Mouse (Mus musculus) limb, embryonic 12.5 days (tissue): ENCODE measurements at regions not wholly inside any gene's neighbourhood (a gene's known extent, or its start where the extent isn't known, plus 50 kb on each side); places are given as distances from the start of the nearest gene placed in this dataset.
A peak's percentile ranks its signal among the peaks of the same experiment; 100 is the strongest.

Experiments used
- ATAC-seq: fragments of 200-750 bp; cut with Nextera tagmentation; 2 replicates; pipeline ENCODE4 v1.8.0; 2017; ENCODE audit warnings: low read depth, moderate TSS enrichment; ENCODE audit not compliant: insufficient number of reproducible peaks, insufficient read depth, low FRiP score, low TSS enrichment
- H3K27ac ChIP-seq: fragments of 300-500 bp; sonication (generic); 2 replicates; pipeline ENCODE4 v1.5.1; 2016; ENCODE audit warnings: mild to moderate bottlenecking, moderate library complexity
- H3K27me3 ChIP-seq: fragments of 300-500 bp; sonication (generic); 2 replicates; pipeline ENCODE4 v1.6.1; 2016; ENCODE audit warnings: mild to moderate bottlenecking, moderate library complexity
- H3K36me3 ChIP-seq: fragments of 300-500 bp; sonication (generic); 2 replicates; pipeline ENCODE4 v1.6.1; 2016; ENCODE audit warnings: mild to moderate bottlenecking, moderate library complexity
- H3K4me1 ChIP-seq: fragments of 300-500 bp; sonication (generic); replicated peaks from 2 replicates; pipeline ENCODE4 v1.6.1; 2016
- H3K4me2 ChIP-seq: fragments of 300-500 bp; sonication (generic); 2 replicates; pipeline ENCODE4 v1.6.1; 2016; ENCODE audit warnings: mild to moderate bottlenecking, moderate library complexity
- H3K4me3 ChIP-seq: fragments of 300-500 bp; sonication (generic); replicated peaks from 2 replicates; pipeline ENCODE4 v1.5.1; 2016; ENCODE audit warnings: mild to moderate bottlenecking
- H3K9ac ChIP-seq: fragments of 300-500 bp; sonication (generic); replicated peaks from 2 replicates; pipeline ENCODE4 v1.6.1; 2016; ENCODE audit warnings: mild to moderate bottlenecking, moderate library complexity
- H3K9me3 ChIP-seq: fragments of 300-500 bp; sonication (generic); 2 replicates; pipeline ENCODE4 v1.6.1; 2016; ENCODE audit warnings: mild to moderate bottlenecking, moderate library complexity
- WGBS: fragments of 180-500 bp; shearing (Covaris S2); methylation state at CpG from one replicate; pipeline ENCODE4 v1.1.7; 2016; 5-methylcytosine and 5-hydroxymethylcytosine counted together

DNA sequence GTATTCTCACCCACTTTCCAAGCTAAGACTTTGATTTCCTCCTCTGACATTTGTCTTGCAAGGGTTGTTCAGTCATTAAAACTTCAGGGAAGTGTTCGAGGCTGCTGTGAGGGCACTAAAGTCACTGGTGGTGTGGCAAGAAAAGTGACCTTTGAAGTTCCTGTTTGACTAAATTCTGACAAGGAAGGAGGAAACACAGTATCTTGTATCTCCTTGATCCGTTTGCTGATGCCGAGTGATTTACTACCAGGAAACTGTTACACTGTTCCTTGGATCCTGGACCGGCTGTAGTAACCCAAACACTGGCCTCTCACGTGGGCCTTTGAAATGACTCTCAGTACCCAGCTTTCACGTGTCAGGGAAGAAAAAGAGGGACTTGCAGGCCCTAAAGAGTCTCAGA lies 53.5 kb upstream of the Ralgapa2 start:
- H3K4me2 ChIP-seq = no peak overlapping the region
- H3K4me1 ChIP-seq = peaks cover 13% of the 10 kb centered on the region; the same call in 1 of the 2 replicates
- H3K4me3 ChIP-seq = no peak overlapping the region
- no peaks in the 10 kb centered on the region for H3K9me3 ChIP-seq
- no peak overlapping the region for H3K27ac ChIP-seq
- no peak overlapping the region for H3K9ac ChIP-seq
- no peaks in the 10 kb centered on the region for H3K36me3 ChIP-seq
- WGBS = 29% methylated on average over 6 of the region's 6 CpGs
- no peak for ATAC-seq
- no peaks in the 10 kb centered on the region for H3K27me3 ChIP-seq

DNA sequence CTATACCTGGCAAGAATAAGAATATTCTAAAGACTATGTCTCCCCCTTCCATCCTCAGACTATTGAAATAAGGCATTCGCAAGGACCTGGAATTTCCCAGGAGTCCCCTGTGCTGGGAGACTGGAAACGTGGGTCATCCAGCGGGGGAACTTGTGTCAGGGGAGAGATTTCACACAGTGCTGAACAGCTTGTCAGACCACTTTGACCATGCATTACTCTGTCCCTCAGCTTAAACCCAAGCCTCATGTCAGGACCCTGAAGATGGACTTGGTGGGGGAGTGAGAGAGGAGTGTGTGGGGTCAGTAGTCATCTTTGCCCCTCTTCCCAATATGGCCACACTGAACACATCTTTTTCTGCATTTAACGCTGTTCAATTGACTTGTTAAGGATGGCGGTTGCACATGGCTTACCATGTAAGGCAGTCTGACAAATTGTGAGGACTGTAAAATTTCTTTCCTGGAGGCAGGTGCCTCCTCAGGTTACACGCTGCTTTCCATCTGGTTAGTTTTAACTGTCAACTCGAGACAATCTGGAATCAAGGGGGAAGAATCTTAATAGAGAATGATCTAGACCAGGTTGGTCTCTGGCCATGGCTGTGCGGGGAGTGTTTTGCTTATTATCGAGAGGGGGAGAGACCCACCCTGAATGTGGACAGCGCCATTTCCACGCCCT lies 56.2 kb upstream of the Ralgapa2 start:
- Histone ChIP-seq H3K9ac (no peak overlapping the region), H3K27me3 (no peaks in the 10 kb centered on the region), H3K9me3 (no peaks in the 10 kb centered on the region), H3K4me2 (no peak overlapping the region), H3K4me3 (no peak overlapping the region), H3K27ac (peak overlapping the region; percentile 36; the same call in 1 of the 2 replicates), H3K4me1 (peaks cover 6% of the 10 kb centered on the region; the same call in 1 of the 2 replicates), H3K36me3 (no peaks in the 10 kb centered on the region)
- WGBS = 55% methylated on average over 11 of the region's 11 CpGs
- ATAC-seq = peak; percentile 83; the same call in 1 of the 2 replicates

GRCm38 (mm10) chr2:146571036-146571435 lies 58.9 kb upstream of the Ralgapa2 start:
- H3K27me3 ChIP-seq = no peaks in the 10 kb centered on the region
- 90% methylated on average over 11 of the region's 11 CpGs for WGBS
- H3K4me2 ChIP-seq = no peak overlapping the region
- no peak for ATAC-seq
- no peaks in the 10 kb centered on the region for H3K36me3 ChIP-seq
- H3K9me3 ChIP-seq = no peaks in the 10 kb centered on the region
- H3K4me3 ChIP-seq = no peak overlapping the region
- no peak overlapping the region for H3K27ac ChIP-seq
- H3K4me1 ChIP-seq = peaks cover 16% of the 10 kb centered on the region
- H3K9ac ChIP-seq = no peak overlapping the region

GRCm38 (mm10) chr2:146571857-146572256 lies 59.7 kb upstream of the Ralgapa2 start:
- Histone ChIP-seq H3K4me2 (no peak overlapping the region), H3K9me3 (no peaks in the 10 kb centered on the region), H3K36me3 (no peaks in the 10 kb centered on the region), H3K4me1 (peaks cover 22% of the 10 kb centered on the region), H3K27me3 (no peaks in the 10 kb centered on the region), H3K9ac (no peak overlapping the region), H3K27ac (no peak overlapping the region), H3K4me3 (no peak overlapping the region)
- WGBS = 88% methylated on average over 9 of the region's 9 CpGs
- ATAC-seq = no peak

DNA sequence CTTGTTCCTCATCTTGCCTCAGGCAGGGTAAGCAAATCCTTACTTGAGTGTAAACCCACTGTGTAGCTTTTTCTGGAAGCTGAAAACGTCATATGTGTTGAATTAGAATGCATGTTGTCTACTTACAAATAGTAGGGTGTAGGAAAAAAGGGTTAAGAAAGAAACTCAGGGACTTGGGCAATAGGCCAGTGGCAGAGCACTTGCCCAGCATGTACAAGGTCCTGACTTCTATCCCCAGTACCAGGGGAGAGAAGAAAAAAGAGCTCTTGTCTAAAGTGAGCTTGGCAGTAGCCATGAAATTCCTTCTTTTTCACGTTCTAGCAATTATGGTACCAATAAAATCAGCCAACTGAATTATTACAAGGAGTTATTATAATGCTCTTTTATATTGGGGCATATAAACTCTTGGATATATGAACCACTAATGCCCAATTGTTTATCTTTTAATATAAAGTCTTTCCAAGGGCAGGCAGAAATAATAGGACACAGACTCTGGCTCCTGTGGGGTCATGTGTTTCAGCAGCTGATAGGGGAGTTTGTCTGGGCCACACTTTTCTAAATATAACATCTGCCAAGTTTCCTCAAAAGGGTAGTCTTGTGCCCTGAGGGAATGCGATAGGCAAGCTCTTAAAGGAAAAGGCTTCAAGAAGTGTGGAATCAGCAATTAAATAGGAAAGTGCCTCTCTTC lies 63.6 kb upstream of the Ralgapa2 start:
- peak overlapping the region; percentile 69 for H3K27ac ChIP-seq
- WGBS = 51% methylated on average over 3 of the region's 3 CpGs
- H3K4me2 ChIP-seq = no peak overlapping the region
- H3K4me3 ChIP-seq = no peak overlapping the region
- no peaks in the 10 kb centered on the region for H3K36me3 ChIP-seq
- H3K27me3 ChIP-seq = no peaks in the 10 kb centered on the region
- ATAC-seq = no peak
- H3K4me1 ChIP-seq = peaks cover 16% of the 10 kb centered on the region
- no peak overlapping the region for H3K9ac ChIP-seq
- H3K9me3 ChIP-seq = no peaks in the 10 kb centered on the region

DNA sequence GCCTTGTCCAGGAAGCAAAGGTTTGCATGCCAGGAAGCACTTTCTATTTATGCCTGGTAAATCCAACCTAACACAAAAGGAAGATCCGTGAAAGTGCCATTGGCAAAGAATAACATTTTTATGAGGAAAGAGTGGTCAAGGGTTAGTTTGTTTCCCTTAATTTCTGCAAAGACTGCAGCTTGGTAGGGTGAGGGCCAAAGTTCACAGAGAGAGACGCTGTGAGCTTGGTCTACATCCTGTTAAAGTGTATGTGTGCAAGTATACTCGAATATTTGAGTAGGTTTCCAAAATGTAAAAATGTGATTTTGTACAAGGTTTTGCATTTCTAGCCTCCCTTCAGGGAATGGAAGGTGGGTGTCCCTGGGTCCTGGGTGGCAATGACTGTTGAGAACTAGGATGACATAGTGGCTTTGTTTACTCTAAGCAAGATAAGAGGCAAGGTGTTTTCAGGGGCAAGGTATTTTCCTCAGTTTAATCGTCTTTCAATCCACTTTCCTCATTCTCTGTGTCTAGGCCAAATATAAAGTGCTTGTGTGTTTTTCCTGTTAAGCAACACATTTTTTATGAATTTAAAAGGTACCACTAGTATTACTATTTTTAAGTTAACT lies 64.3 kb upstream of the Ralgapa2 start:
- Histone ChIP-seq H3K9me3 (no peaks in the 10 kb centered on the region), H3K4me3 (no peak overlapping the region), H3K27me3 (no peaks in the 10 kb centered on the region), H3K4me2 (no peak overlapping the region), H3K4me1 (peaks cover 16% of the 10 kb centered on the region), H3K27ac (peak overlapping the region; percentile 53; the same call in 1 of the 2 replicates), H3K9ac (no peak overlapping the region), H3K36me3 (no peaks in the 10 kb centered on the region)
- WGBS = 64% methylated on average over 4 of the region's 4 CpGs
- no peak for ATAC-seq

DNA sequence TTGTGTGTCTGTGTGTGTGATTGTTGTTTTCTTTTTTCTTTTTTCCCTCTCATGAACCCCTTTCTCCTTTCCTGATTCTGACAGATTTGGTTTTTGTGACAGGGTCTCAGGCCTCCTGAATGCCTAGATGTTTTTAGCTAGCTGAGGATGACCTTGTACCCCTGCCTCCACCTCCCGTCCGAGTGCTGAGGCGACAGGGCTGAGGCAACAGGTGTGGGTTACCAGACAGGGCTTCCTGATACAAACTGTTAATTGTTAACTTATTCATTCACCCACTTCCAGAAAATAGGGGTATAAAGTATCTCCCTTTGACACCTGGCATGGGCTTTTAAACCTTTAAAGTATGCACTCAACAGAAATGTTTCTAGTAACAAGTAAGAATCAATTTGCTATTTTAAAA lies 65.0 kb upstream of the Ralgapa2 start:
- H3K9ac ChIP-seq = no peak overlapping the region
- no peaks in the 10 kb centered on the region for H3K9me3 ChIP-seq
- WGBS = 59% methylated on average over 3 of the region's 3 CpGs
- H3K4me1 ChIP-seq = peaks cover 16% of the 10 kb centered on the region
- no peak overlapping the region for H3K27ac ChIP-seq
- no peaks in the 10 kb centered on the region for H3K36me3 ChIP-seq
- H3K27me3 ChIP-seq = no peaks in the 10 kb centered on the region
- no peak overlapping the region for H3K4me3 ChIP-seq
- no peak overlapping the region for H3K4me2 ChIP-seq
- ATAC-seq = no peak

- ATAC-seq = no peak
- Histone ChIP-seq H3K9me3 (no peaks in the 10 kb centered on the region), H3K4me2 (no peak overlapping the region), H3K4me1 (peaks cover 4% of the 10 kb centered on the region; the same call in 1 of the 2 replicates), H3K9ac (no peak overlapping the region), H3K27me3 (no peaks in the 10 kb centered on the region), H3K4me3 (no peak overlapping the region), H3K27ac (no peak overlapping the region), H3K36me3 (no peaks in the 10 kb centered on the region)
- WGBS = 81% methylated on average over 3 of the region's 3 CpGs
Observed at GRCm38 (mm10) chr2:146581220-146581619, 69.1 kb upstream of the Ralgapa2 start.

- Histone ChIP-seq H3K9me3 (no peaks in the 10 kb centered on the region), H3K27me3 (no peaks in the 10 kb centered on the region), H3K36me3 (no peaks in the 10 kb centered on the region), H3K4me1 (no peaks in the 10 kb centered on the region), H3K4me2 (no peak overlapping the region), H3K27ac (no peak overlapping the region), H3K9ac (no peak overlapping the region), H3K4me3 (no peak overlapping the region)
- no peak for ATAC-seq
Observed at GRCm38 (mm10) chr2:146583807-146584388, 71.8 kb upstream of the Ralgapa2 start.

GRCm38 (mm10) chr2:146586381-146586780 lies 74.2 kb upstream of the Ralgapa2 start:
- Histone ChIP-seq H3K4me2 (no peak overlapping the region), H3K9ac (no peak overlapping the region), H3K4me3 (no peak overlapping the region), H3K9me3 (no peaks in the 10 kb centered on the region), H3K27me3 (no peaks in the 10 kb centered on the region), H3K36me3 (no peaks in the 10 kb centered on the region), H3K27ac (no peak overlapping the region), H3K4me1 (no peaks in the 10 kb centered on the region)
- 89% methylated on average over 1 of the region's 1 CpGs for WGBS
- no peak for ATAC-seq

DNA sequence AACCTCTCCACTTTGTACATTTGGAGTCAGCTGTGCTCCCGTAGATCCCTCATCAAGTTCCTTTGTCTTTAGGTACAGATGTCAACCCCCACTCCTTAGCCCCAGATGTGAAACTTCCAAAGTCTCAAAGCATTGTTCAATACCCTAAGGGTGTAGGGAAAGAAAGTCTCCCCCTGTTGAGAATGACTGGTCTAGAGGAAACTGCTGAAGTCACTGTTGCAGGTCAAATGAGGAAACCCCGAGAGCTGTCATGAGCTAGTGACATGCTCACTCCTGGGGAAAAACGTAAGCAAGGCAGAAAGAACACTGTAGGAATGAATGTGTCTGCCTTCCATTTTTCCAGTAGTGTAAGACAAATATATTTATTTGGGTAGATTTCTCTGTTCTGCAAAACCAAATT lies 74.8 kb upstream of the Ralgapa2 start:
- Histone ChIP-seq H3K4me2 (no peak overlapping the region), H3K4me1 (no peaks in the 10 kb centered on the region)

More for the DNA sequence above, 74.8 kb upstream of the Ralgapa2 start:
- Histone ChIP-seq H3K27ac (no peak overlapping the region), H3K27me3 (no peaks in the 10 kb centered on the region), H3K36me3 (no peaks in the 10 kb centered on the region), H3K9ac (no peak overlapping the region), H3K9me3 (no peaks in the 10 kb centered on the region), H3K4me3 (no peak overlapping the region)
- no peak for ATAC-seq
- WGBS = 75% methylated on average over 3 of the region's 3 CpGs
